Mouse (Mus musculus) kidney, adult 18-20 months (tissue): ENCODE data around the gene Ltbr.
"Not testable (repeated sequence)": the region's sequence is repeated elsewhere in the genome, so short reads cannot be mapped to it uniquely, and the experiment has no call there.

ENCODE experiments used
- DNase-seq: peaks from one replicate; pipeline ENCODE4 v3.0.0; 2021

Gene Ltbr

GRCm38 (mm10) chr6:125268799-125269198 is 44.9 kb downstream of the Ltbr start:
- no peak for DNase-seq

- DNase-seq = no peak
Observed at GRCm38 (mm10) chr6:125267469-125267868, 46.2 kb downstream of the Ltbr start.

- DNase-seq = not testable (repeated sequence)
Observed at GRCm38 (mm10) chr6:125266600-125266999, 47.1 kb downstream of the Ltbr start.

GRCm38 (mm10) chr6:125266091-125266490 is 47.6 kb downstream of the Ltbr start:
- no peak for DNase-seq

- no peak for DNase-seq
Observed at GRCm38 (mm10) chr6:125265239-125265638, 48.4 kb downstream of the Ltbr start.

- DNase-seq = no peak
Observed at GRCm38 (mm10) chr6:125264219-125264618, 49.5 kb downstream of the Ltbr start.

GRCm38 (mm10) chr6:125260006-125260555 is 53.6 kb downstream of the Ltbr start:
- no peak for DNase-seq
